Mouse (Mus musculus) embryonic facial prominence, embryonic 14.5 days (tissue): ENCODE results near the gene Eps8. TPM values are rescaled to one million over a fixed set of nuclear protein-coding genes. Genes with fewer than 3 reads are reported as not detected.

ENCODE experiments used
- ATAC-seq: fragments of 200-750 bp; cut with Nextera tagmentation; 2 replicates; pipeline ENCODE4 v1.8.0; 2017; ENCODE audit warnings: low read depth, moderate number of reproducible peaks, moderate TSS enrichment
- DNase-seq: peaks from one replicate; pipeline ENCODE4 v3.0.0-alpha.2; 2015; ENCODE audit warnings: low spot score
- H3K27ac ChIP-seq: fragments of 300-500 bp; sonication (generic); replicated peaks from 2 replicates; pipeline ENCODE4 v1.5.1; 2014; ENCODE audit warnings: low read depth, mild to moderate bottlenecking, low read length, moderate library complexity
- H3K27me3 ChIP-seq: fragments of 300-500 bp; sonication (generic); replicated peaks from 2 replicates; pipeline ENCODE4 v1.6.1; 2014; ENCODE audit warnings: low read length; ENCODE audit not compliant: control insufficient read depth, insufficient read depth
- H3K36me3 ChIP-seq: fragments of 300-500 bp; sonication (generic); 2 replicates; pipeline ENCODE4 v1.6.1; 2014; ENCODE audit warnings: low read length, mixed read lengths; ENCODE audit not compliant: control insufficient read depth, insufficient read depth
- H3K4me1 ChIP-seq: fragments of 300-500 bp; sonication (generic); 2 replicates; pipeline ENCODE4 v1.6.1; 2014; ENCODE audit warnings: antibody characterized with exemption, low read length; ENCODE audit not compliant: control insufficient read depth, insufficient read depth
- H3K4me2 ChIP-seq: fragments of 300-500 bp; sonication (generic); 2 replicates; pipeline ENCODE4 v1.6.1; 2014; ENCODE audit warnings: low read depth, mild to moderate bottlenecking, low read length, moderate library complexity, mixed read lengths
- H3K4me3 ChIP-seq: fragments of 300-500 bp; sonication (generic); 2 replicates; pipeline ENCODE4 v1.5.1; 2014; ENCODE audit warnings: low read depth, mild to moderate bottlenecking, low read length
- H3K9ac ChIP-seq: fragments of 300-500 bp; sonication (generic); 2 replicates; pipeline ENCODE4 v1.6.1; 2014; ENCODE audit warnings: low read depth, mild to moderate bottlenecking, low read length, moderate library complexity, mixed read lengths
- H3K9me3 ChIP-seq: fragments of 300-500 bp; sonication (generic); 2 replicates; pipeline ENCODE4 v1.6.1; 2016; ENCODE audit warnings: low read length; ENCODE audit not compliant: control insufficient read depth
- WGBS: fragments of 180-500 bp; shearing (Covaris S2); extraction: QIAGEN DNeasy Blood & Tissue Kit; methylation state at CpG from one replicate; pipeline ENCODE4 v1.1.7; 2014; 5-methylcytosine and 5-hydroxymethylcytosine counted together
- polyA plus RNA-seq: library from polyadenylated mRNA; unstranded; fragments of >200 nt; fragmentation: Nextera tagmentation; extraction: Ambion mirVana; gene quantifications from 2 replicates; pipeline ENCODE4 v1.2.1, GENCODE M21; 2014

The Eps8 gene
- polyA plus RNA-seq, 1 experiment from 2014 or later = 28.7 TPM

DNA sequence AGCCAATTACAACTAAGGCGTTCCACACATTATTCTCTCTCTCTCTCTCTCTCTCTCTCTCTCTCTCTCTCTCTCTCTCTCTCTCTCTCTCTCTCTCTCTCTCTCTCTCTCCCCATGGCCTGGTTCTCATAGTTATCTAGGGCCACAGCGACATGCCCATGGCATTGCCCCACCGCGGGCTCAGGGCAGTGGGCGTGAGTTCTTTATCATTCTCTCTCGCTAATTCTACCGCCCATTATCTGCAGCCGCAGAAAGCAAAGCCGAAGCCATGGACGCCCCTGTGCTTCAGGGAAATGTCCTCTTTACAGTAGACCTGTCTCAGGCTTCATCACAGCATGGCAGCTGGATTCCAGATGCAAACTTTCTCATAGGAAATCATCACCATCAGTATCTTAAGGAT is 16.9 kb upstream of the Eps8 start:
- H3K27ac ChIP-seq = no peak overlapping the region
- H3K4me1 ChIP-seq = no peaks in the 10 kb centered on the region
- no peaks in the 10 kb centered on the region for H3K36me3 ChIP-seq
- H3K27me3 ChIP-seq = no peaks in the 10 kb centered on the region
- no peak overlapping the region for H3K9ac ChIP-seq
- DNase-seq (no peak), ATAC-seq (no peak)
- no peak overlapping the region for H3K4me3 ChIP-seq
- H3K9me3 ChIP-seq = no peaks in the 10 kb centered on the region
- 82% methylated on average over 10 of the region's 10 CpGs for WGBS
- H3K4me2 ChIP-seq = no peak overlapping the region

DNA sequence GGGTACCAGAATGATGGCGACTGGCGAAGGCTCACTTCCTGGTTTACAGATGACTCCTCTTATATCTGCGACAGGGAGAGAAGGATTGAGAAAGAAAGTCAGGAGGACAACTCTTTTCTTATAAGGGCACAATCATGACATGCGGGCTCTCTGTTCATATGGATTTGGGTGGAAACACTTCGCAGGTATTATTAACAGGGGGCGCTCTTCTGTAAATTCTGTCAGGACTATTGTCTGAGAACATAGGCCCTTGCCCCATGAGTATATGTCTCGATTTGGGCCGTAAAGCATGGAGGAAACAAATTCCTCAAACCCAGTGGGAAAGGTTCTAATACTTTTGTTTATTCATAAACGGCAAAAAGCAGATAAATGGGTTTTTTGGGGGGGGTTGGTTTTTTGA is 16.1 kb upstream of the Eps8 start:
- H3K27me3 ChIP-seq = no peaks in the 10 kb centered on the region
- no peaks in the 10 kb centered on the region for H3K4me1 ChIP-seq
- no peak overlapping the region for H3K9ac ChIP-seq
- no peaks in the 10 kb centered on the region for H3K9me3 ChIP-seq
- H3K36me3 ChIP-seq = no peaks in the 10 kb centered on the region
- DNase-seq (no peak), ATAC-seq (no peak)
- no peak overlapping the region for H3K4me3 ChIP-seq
- 93% methylated on average over 9 of the region's 9 CpGs for WGBS
- no peak overlapping the region for H3K4me2 ChIP-seq
- no peak overlapping the region for H3K27ac ChIP-seq

GRCm38 (mm10) chr6:137669876-137670275 is 15.2 kb upstream of the Eps8 start:
- no peaks in the 10 kb centered on the region for H3K27me3 ChIP-seq
- H3K27ac ChIP-seq = no peak overlapping the region
- 87% methylated on average over 3 of the region's 3 CpGs for WGBS
- ATAC-seq (no peak), DNase-seq (no peak)
- H3K4me2 ChIP-seq = no peak overlapping the region
- no peaks in the 10 kb centered on the region for H3K36me3 ChIP-seq
- H3K9ac ChIP-seq = no peak overlapping the region
- H3K4me1 ChIP-seq = no peaks in the 10 kb centered on the region
- H3K9me3 ChIP-seq = no peaks in the 10 kb centered on the region
- H3K4me3 ChIP-seq = no peak overlapping the region

GRCm38 (mm10) chr6:137669433-137669832 is 14.8 kb upstream of the Eps8 start:
- WGBS = 93% methylated on average over 1 of the region's 1 CpGs
- H3K27ac ChIP-seq = no peak overlapping the region
- H3K9me3 ChIP-seq = no peaks in the 10 kb centered on the region
- no peak overlapping the region for H3K4me2 ChIP-seq
- H3K4me1 ChIP-seq = no peaks in the 10 kb centered on the region
- no peaks in the 10 kb centered on the region for H3K27me3 ChIP-seq
- no peaks in the 10 kb centered on the region for H3K36me3 ChIP-seq
- no peak for DNase-seq
- H3K9ac ChIP-seq = no peak overlapping the region
- no peak overlapping the region for H3K4me3 ChIP-seq
- ATAC-seq = no peak

DNA sequence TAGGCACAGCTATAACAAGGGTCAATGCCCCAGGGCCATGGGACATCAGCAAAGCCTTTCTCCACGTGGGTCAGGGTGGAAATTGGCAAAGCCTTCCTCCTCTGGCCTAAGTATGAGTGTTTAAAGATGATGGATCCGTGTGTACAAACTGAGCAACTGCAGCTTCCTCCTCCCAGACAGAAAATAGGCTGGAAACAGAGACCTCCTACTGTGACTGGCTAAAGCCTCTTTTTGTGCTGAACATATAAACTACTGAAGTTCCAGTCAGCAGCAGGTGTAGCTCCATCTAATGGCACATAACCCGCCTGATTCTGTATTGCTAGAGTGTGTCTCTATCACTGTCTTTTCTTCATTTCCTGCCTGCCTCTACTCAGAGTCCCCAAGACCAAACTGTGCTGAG is 13.7 kb upstream of the Eps8 start:
- 59% methylated on average over 3 of the region's 3 CpGs for WGBS
- no peak overlapping the region for H3K4me3 ChIP-seq
- H3K4me1 ChIP-seq = no peaks in the 10 kb centered on the region
- H3K9me3 ChIP-seq = no peaks in the 10 kb centered on the region
- no peaks in the 10 kb centered on the region for H3K27me3 ChIP-seq
- no peak overlapping the region for H3K9ac ChIP-seq
- DNase-seq = no peak
- no peak overlapping the region for H3K4me2 ChIP-seq
- H3K27ac ChIP-seq = no peak overlapping the region
- no peak for ATAC-seq
- H3K36me3 ChIP-seq = no peaks in the 10 kb centered on the region

GRCm38 (mm10) chr6:137667665-137668064 is 13.0 kb upstream of the Eps8 start:
- H3K4me3 ChIP-seq = no peak overlapping the region
- H3K27ac ChIP-seq = no peak overlapping the region
- no peak overlapping the region for H3K9ac ChIP-seq
- ATAC-seq (no peak), DNase-seq (no peak)
- H3K27me3 ChIP-seq = no peaks in the 10 kb centered on the region
- WGBS = 80% methylated on average over 3 of the region's 3 CpGs
- H3K9me3 ChIP-seq = no peaks in the 10 kb centered on the region
- no peaks in the 10 kb centered on the region for H3K4me1 ChIP-seq
- no peaks in the 10 kb centered on the region for H3K36me3 ChIP-seq
- H3K4me2 ChIP-seq = no peak overlapping the region

DNA sequence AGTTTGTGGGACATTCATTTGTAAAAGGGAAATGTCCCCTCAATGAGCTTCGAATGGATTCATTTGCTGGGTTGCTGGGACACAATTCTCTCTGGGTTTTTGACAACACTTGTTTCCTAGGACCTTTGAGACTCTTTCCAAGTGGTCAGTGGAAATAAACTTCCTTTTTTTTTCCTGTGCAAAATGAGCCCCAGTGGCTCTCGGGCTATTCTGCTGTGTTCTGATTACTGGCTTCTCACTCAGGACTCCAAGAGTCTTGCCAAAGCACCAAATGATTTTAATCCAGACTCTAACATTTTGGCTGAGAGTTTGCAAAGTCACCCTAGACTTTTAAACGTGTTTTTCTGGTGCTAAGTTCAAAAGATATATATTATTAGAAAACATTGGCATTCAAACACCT is 10.3 kb upstream of the Eps8 start:
- Histone ChIP-seq H3K9ac (no peak overlapping the region), H3K27ac (no peak overlapping the region), H3K4me2 (no peak overlapping the region), H3K27me3 (no peaks in the 10 kb centered on the region), H3K36me3 (no peaks in the 10 kb centered on the region), H3K9me3 (no peaks in the 10 kb centered on the region), H3K4me1 (no peaks in the 10 kb centered on the region), H3K4me3 (no peak overlapping the region)
- WGBS = 49% methylated on average over 3 of the region's 3 CpGs
- DNase-seq = no peak
- ATAC-seq = no peak

- H3K4me2 ChIP-seq = no peak overlapping the region
- H3K9me3 ChIP-seq = no peaks in the 10 kb centered on the region
- DNase-seq (no peak), ATAC-seq (no peak)
- H3K4me3 ChIP-seq = no peak overlapping the region
- H3K4me1 ChIP-seq = no peaks in the 10 kb centered on the region
- no peak overlapping the region for H3K27ac ChIP-seq
- H3K27me3 ChIP-seq = no peaks in the 10 kb centered on the region
- no peaks in the 10 kb centered on the region for H3K36me3 ChIP-seq
- 88% methylated on average over 23 of the region's 23 CpGs for WGBS
- H3K9ac ChIP-seq = no peak overlapping the region
These were observed 7.1 kb upstream of the Eps8 start for GRCm38 (mm10) chr6:137661583-137662365.

DNA sequence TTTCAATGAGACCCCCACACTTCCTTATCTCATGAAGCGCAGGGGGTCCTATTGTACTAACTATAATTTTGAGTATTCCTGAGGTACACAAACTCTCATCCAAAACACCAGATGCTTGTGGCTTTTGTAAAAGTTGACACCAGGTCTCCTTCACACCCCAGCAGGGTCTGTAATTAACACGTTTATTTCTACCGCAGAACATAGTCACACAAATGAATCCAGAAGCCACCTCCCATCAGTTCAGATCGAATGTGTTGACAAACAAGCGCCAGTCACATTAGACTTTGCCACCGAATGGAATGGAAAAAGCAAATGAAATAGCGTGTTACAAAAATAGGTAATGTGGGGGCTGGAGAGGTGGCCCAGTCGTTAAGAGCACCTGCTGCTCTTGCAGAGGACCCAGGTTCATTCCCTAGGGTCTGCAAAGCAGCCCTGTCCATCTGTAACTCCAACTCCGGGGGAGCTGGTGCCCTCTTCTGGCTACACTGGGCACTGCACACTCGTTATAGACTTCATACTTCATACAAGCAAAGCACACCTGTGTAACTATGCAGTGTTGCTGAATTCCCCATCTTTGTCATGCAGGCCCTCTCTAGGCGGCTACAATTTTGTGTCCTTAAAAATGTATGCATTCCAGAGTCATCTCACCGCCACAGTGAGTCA is 3.9 kb upstream of the Eps8 start:
- H3K4me2 ChIP-seq = no peak overlapping the region
- no peak overlapping the region for H3K9ac ChIP-seq
- H3K4me1 ChIP-seq = no peaks in the 10 kb centered on the region
- no peak overlapping the region for H3K27ac ChIP-seq
- ATAC-seq = no peak
- no peaks in the 10 kb centered on the region for H3K9me3 ChIP-seq
- H3K27me3 ChIP-seq = no peaks in the 10 kb centered on the region
- DNase-seq = no peak
- H3K4me3 ChIP-seq = no peak overlapping the region
- 80% methylated on average over 12 of the region's 12 CpGs for WGBS
- no peaks in the 10 kb centered on the region for H3K36me3 ChIP-seq
